Mouse (Mus musculus): ENCODE data around the gene Sh2b1. TPM values are rescaled to one million over a fixed set of nuclear protein-coding genes. Genes with fewer than 3 reads are reported as not detected.

The Sh2b1 gene
- polyA plus RNA-seq, 1 experiment from 2014 or later = 77.1 TPM

GRCm38 (mm10) chr7:126463547-126463946, 11.7 kb downstream of the Sh2b1 start:
- Histone ChIP-seq H3K9me3 (no peaks in the 10 kb centered on the region), H3K4me1 (replicated peaks) (no peaks in the 10 kb centered on the region), H3K36me3 (peaks cover 24% of the 10 kb centered on the region), H3K9ac (no peak overlapping the region), H3K4me3 (no peak overlapping the region), H3K27me3 (no peaks in the 10 kb centered on the region), H3K27ac (replicated peaks) (no peak overlapping the region), H3K4me2 (no peak overlapping the region)
- WGBS = 71% methylated on average over 4 of the region's 4 CpGs
- no peak for ATAC-seq (ENCODE audit: low FRiP score, low read depth)

GRCm38 (mm10) chr7:126463004-126463403, 12.2 kb downstream of the Sh2b1 start, which contains the start of gene Atp2a1:
Gene Atp2a1, minus strand, starts transcription at chr7:126463108.
- WGBS = 43% methylated on average over 5 of the region's 5 CpGs
- no peak within 1 kb of the TSS for H3K4me2 ChIP-seq
- no peaks in the 10 kb centered on the region for H3K4me1 ChIP-seq (replicated peaks)
- H3K9me3 ChIP-seq = no peaks in the 10 kb centered on the region
- no peak within 1 kb of the TSS for H3K27ac ChIP-seq (replicated peaks)
- no peaks in the 10 kb centered on the region for H3K27me3 ChIP-seq
- H3K4me3 ChIP-seq = no peak within 1 kb of the TSS
- peaks cover 18% of the 10 kb centered on the region for H3K36me3 ChIP-seq
- no peak for ATAC-seq (ENCODE audit: low FRiP score, low read depth)
- H3K9ac ChIP-seq = no peak within 1 kb of the TSS

GRCm38 (mm10) chr7:126461626-126462025, 13.6 kb downstream of the Sh2b1 start:
- H3K36me3 ChIP-seq = peaks cover 5% of the 10 kb centered on the region
- H3K27ac ChIP-seq (replicated peaks) = no peak overlapping the region
- H3K4me1 ChIP-seq (replicated peaks) = no peaks in the 10 kb centered on the region
- no peaks in the 10 kb centered on the region for H3K9me3 ChIP-seq
- no peak for ATAC-seq (ENCODE audit: low FRiP score, low read depth)
- no peaks in the 10 kb centered on the region for H3K27me3 ChIP-seq
- no peak overlapping the region for H3K4me2 ChIP-seq
- H3K9ac ChIP-seq = no peak overlapping the region
- no peak overlapping the region for H3K4me3 ChIP-seq
- 61% methylated on average over 3 of the region's 3 CpGs for WGBS

GRCm38 (mm10) chr7:126460623-126461399, 14.4 kb downstream of the Sh2b1 start:
- no peak overlapping the region for H3K27ac ChIP-seq (replicated peaks)
- 56% methylated on average over 10 of the region's 10 CpGs for WGBS

GRCm38 (mm10) chr7:126458844-126459618, 16.2 kb downstream of the Sh2b1 start:
- Histone ChIP-seq H3K4me3 (no peak overlapping the region), H3K9me3 (no peaks in the 10 kb centered on the region), H3K36me3 (no peaks in the 10 kb centered on the region), H3K4me2 (no peak overlapping the region), H3K27ac (replicated peaks) (no peak overlapping the region), H3K27me3 (no peaks in the 10 kb centered on the region), H3K4me1 (replicated peaks) (no peaks in the 10 kb centered on the region), H3K9ac (no peak overlapping the region)
- 86% methylated on average over 11 of the region's 11 CpGs for WGBS
- no peak for ATAC-seq (ENCODE audit: low FRiP score, low read depth)

More at GRCm38 (mm10) chr7:126460623-126461399, 14.4 kb downstream of the Sh2b1 start:
- Histone ChIP-seq H3K36me3 (no peaks in the 10 kb centered on the region), H3K9me3 (no peaks in the 10 kb centered on the region), H3K4me2 (no peak overlapping the region), H3K9ac (no peak overlapping the region), H3K4me3 (no peak overlapping the region), H3K27me3 (no peaks in the 10 kb centered on the region), H3K4me1 (replicated peaks) (no peaks in the 10 kb centered on the region)
- no peak for ATAC-seq (ENCODE audit: low FRiP score, low read depth)

- Histone ChIP-seq H3K36me3 (no peaks in the 10 kb centered on the region), H3K4me1 (replicated peaks) (no peaks in the 10 kb centered on the region), H3K9ac (no peak overlapping the region), H3K27ac (replicated peaks) (no peak overlapping the region), H3K9me3 (no peaks in the 10 kb centered on the region), H3K27me3 (no peaks in the 10 kb centered on the region), H3K4me3 (no peak overlapping the region), H3K4me2 (no peak overlapping the region)
- ATAC-seq (ENCODE audit: low FRiP score, low read depth) = no peak
- WGBS = 79% methylated on average over 5 of the region's 5 CpGs
These were observed 17.0 kb downstream of the Sh2b1 start for GRCm38 (mm10) chr7:126458225-126458624.

GRCm38 (mm10) chr7:126456382-126457266, 18.6 kb downstream of the Sh2b1 start:
- Histone ChIP-seq H3K36me3 (no peaks in the 10 kb centered on the region), H3K9ac (no peak overlapping the region), H3K4me1 (replicated peaks) (no peaks in the 10 kb centered on the region), H3K9me3 (no peaks in the 10 kb centered on the region), H3K4me2 (no peak overlapping the region), H3K4me3 (no peak overlapping the region), H3K27me3 (no peaks in the 10 kb centered on the region), H3K27ac (replicated peaks) (no peak overlapping the region)
- no peak for ATAC-seq (ENCODE audit: low FRiP score, low read depth)
- WGBS = 90% methylated on average over 17 of the region's 17 CpGs

- no peak for ATAC-seq (ENCODE audit: low FRiP score, low read depth)
- Histone ChIP-seq H3K9ac (no peak overlapping the region), H3K4me1 (replicated peaks) (no peaks in the 10 kb centered on the region), H3K27me3 (no peaks in the 10 kb centered on the region), H3K4me3 (no peak overlapping the region), H3K4me2 (no peak overlapping the region), H3K27ac (replicated peaks) (no peak overlapping the region), H3K36me3 (no peaks in the 10 kb centered on the region), H3K9me3 (no peaks in the 10 kb centered on the region)
- WGBS = 81% methylated on average over 2 of the region's 2 CpGs
These were observed 20.0 kb downstream of the Sh2b1 start for GRCm38 (mm10) chr7:126455242-126455641.

GRCm38 (mm10) chr7:126453861-126454260, 21.4 kb downstream of the Sh2b1 start:
- 82% methylated on average over 7 of the region's 7 CpGs for WGBS
- Histone ChIP-seq H3K27me3 (no peaks in the 10 kb centered on the region), H3K4me2 (no peak overlapping the region), H3K36me3 (no peaks in the 10 kb centered on the region), H3K4me1 (replicated peaks) (no peaks in the 10 kb centered on the region), H3K4me3 (no peak overlapping the region), H3K27ac (replicated peaks) (no peak overlapping the region), H3K9me3 (no peaks in the 10 kb centered on the region), H3K9ac (no peak overlapping the region)
- ATAC-seq (ENCODE audit: low FRiP score, low read depth) = no peak

- Histone ChIP-seq H3K9ac (no peak overlapping the region), H3K27me3 (no peaks in the 10 kb centered on the region), H3K9me3 (no peaks in the 10 kb centered on the region), H3K36me3 (0 out of 2 replicates have a peak, but pooled peaks cover 5% of the 10 kb centered on the region), H3K4me1 (replicated peaks) (no peaks in the 10 kb centered on the region), H3K4me2 (no peak overlapping the region), H3K4me3 (no peak overlapping the region), H3K27ac (replicated peaks) (no peak overlapping the region)
- WGBS = 92% methylated on average over 3 of the region's 3 CpGs
- ATAC-seq (ENCODE audit: low FRiP score, low read depth) = no peak
These were observed 23.0 kb downstream of the Sh2b1 start for GRCm38 (mm10) chr7:126452244-126452643.

- H3K27ac ChIP-seq (replicated peaks) = no peak overlapping the region
- H3K4me3 ChIP-seq = no peak overlapping the region
- H3K4me2 ChIP-seq = no peak overlapping the region
- ATAC-seq (ENCODE audit: low FRiP score, low read depth) = no peak
- H3K9ac ChIP-seq = no peak overlapping the region
- H3K27me3 ChIP-seq = no peaks in the 10 kb centered on the region
- WGBS = 93% methylated on average over 6 of the region's 6 CpGs
- no peaks in the 10 kb centered on the region for H3K4me1 ChIP-seq (replicated peaks)
- peaks cover 12% of the 10 kb centered on the region; the same call in 1 of the 2 replicates for H3K36me3 ChIP-seq
- H3K9me3 ChIP-seq = no peaks in the 10 kb centered on the region
These were observed 24.6 kb downstream of the Sh2b1 start for GRCm38 (mm10) chr7:126450641-126451040.
